In the genomic region with DNA sequence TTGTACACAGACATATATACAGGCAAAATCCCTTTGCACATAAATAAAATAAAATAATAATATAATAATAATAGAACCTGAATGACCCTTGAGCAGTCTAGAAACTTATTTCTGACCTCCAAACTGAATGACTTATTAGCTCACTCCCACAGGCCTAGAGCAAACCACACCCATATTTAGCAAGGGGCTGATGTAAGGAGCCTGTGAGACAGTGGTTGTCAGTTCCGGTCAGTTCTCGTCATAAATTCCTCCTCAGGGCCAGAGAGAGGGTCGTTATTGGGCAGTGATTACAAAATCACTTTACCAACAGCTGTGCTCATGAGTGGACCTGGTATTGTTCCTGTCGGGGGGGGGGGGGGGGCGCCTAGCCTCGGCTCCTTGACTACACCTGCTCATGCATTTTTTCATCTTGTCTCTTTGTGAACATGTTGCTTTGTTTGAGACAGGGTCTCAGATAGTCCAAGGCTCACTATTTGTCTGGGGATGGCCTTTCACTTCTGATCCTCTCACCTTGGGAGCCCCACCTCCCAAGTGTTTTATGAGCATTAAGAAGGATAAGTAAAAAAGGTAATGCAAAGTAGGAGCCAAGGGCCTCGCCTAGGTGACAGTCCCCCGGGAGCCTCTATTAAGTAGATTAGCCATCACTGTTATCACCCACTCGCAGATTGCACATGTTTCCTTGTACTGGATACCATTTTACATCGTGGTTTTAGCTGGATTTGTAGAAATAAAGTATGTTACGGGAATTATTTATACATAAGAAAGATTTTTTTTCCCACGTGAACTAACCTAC, we compare ENCODE assay signal across 1 mouse cellular context.
TF ChIP-seq lines count a peak whose summit lies in the region.

No protein-coding gene starts in this region.

TF ChIP-seq in CH12.LX, 34 proteins besides CTCF, POLR2A, EP300 and RAD21:
- TF ChIP-seq HCFC1 (IDR thresholded peaks at IDR 0.05; ENCODE audit: low read depth, low read length) (0 out of 2 replicates have a peak, but pooled peaks have one; percentile 20), MXI1 (IDR thresholded peaks at IDR 0.05; ENCODE audit: low read depth, low read length) (peak; percentile 24), ETS1 (conservative IDR thresholded peaks at IDR 0.05; ENCODE audit: low read depth, low read length) (peak; percentile 90), PAX5 (IDR thresholded peaks at IDR 0.05; ENCODE audit: low read length) (no peak), RCOR1 (conservative IDR thresholded peaks at IDR 0.05; ENCODE audit: low read depth, low read length) (no peak; the same call in 1 of the 2 replicates), GABPA (IDR thresholded peaks at IDR 0.05; ENCODE audit: insufficient replicate concordance, low read depth, low read length) (no peak), BHLHE40 (IDR thresholded peaks at IDR 0.05; ENCODE audit: low read depth, low read length) (peak; percentile 44; the same call in 1 of the 2 replicates), MAFK (IDR thresholded peaks at IDR 0.05; ENCODE audit: insufficient replicate concordance, low read length) (0 out of 2 replicates have a peak, but pooled peaks have one; percentile 15), ELF1 (IDR thresholded peaks at IDR 0.05; ENCODE audit: low read depth, low read length) (peak; percentile 53), ZC3H11A (IDR thresholded peaks at IDR 0.05; ENCODE audit: low read depth, low read length) (no peak), MEF2A (IDR thresholded peaks at IDR 0.05; ENCODE audit: borderline replicate concordance, low read depth, low read length) (peak; percentile 87), NELFE (IDR thresholded peaks at IDR 0.05; ENCODE audit: low read depth, low read length) (no peak), POLR2AphosphoS2 (IDR thresholded peaks at IDR 0.05; ENCODE audit: low read depth, low read length) (no peak), SIN3A (IDR thresholded peaks at IDR 0.05; ENCODE audit: low read length) (peak; percentile 37; the same call in 1 of the 2 replicates), ZNF384 (IDR thresholded peaks at IDR 0.05; ENCODE audit: low read depth, low read length) (0 out of 2 replicates have a peak, but pooled peaks have one; percentile 2), NRF1 (IDR thresholded peaks at IDR 0.05; ENCODE audit: low read depth, low read length) (no peak), ZMIZ1 (IDR thresholded peaks at IDR 0.05; ENCODE audit: low read depth, low read length) (no peak), KAT2A (IDR thresholded peaks at IDR 0.05; ENCODE audit: insufficient replicate concordance, low read length) (no peak), USF1 (IDR thresholded peaks at IDR 0.05; ENCODE audit: low read depth, low read length) (no peak), CHD1 (IDR thresholded peaks at IDR 0.05; ENCODE audit: low read depth, low read length) (peak; percentile 73; the same call in 1 of the 2 replicates), CHD2 (IDR thresholded peaks at IDR 0.05; ENCODE audit: low read length) (0 out of 2 replicates have a peak, but pooled peaks have one; percentile 21), TCF12 (IDR thresholded peaks at IDR 0.05; ENCODE audit: low read depth, low read length) (peak; percentile 65), E2F4 (IDR thresholded peaks at IDR 0.05; ENCODE audit: insufficient replicate concordance, low read depth, low read length) (no peak), SMC3 (IDR thresholded peaks at IDR 0.05; ENCODE audit: low read depth, low read length) (no peak), JUND (conservative IDR thresholded peaks at IDR 0.05; ENCODE audit: low read depth, low read length) (no peak), MAZ (IDR thresholded peaks at IDR 0.05; ENCODE audit: low read depth, low read length) (peak; percentile 83), USF2 (conservative IDR thresholded peaks at IDR 0.05; ENCODE audit: low read depth, low read length) (no peak), MAX (IDR thresholded peaks at IDR 0.05; ENCODE audit: low read length) (no peak), UBTF (IDR thresholded peaks at IDR 0.05; ENCODE audit: low read depth, low read length) (no peak), TBP (conservative IDR thresholded peaks at IDR 0.05; ENCODE audit: low read depth, low read length) (0 out of 2 replicates have a peak, but pooled peaks have one; percentile 37), IRF4 (IDR thresholded peaks at IDR 0.05; ENCODE audit: low read depth, low read length) (peak; percentile 63), MYC (IDR thresholded peaks at IDR 0.05; ENCODE audit: low read depth, low read length) (0 out of 2 replicates have a peak, but pooled peaks have one; percentile 15), ZKSCAN1 (IDR thresholded peaks at IDR 0.05; ENCODE audit: borderline replicate concordance, low read depth, low read length) (no peak), JUN (IDR thresholded peaks at IDR 0.05; ENCODE audit: insufficient read depth, low read depth, low read length) (no peak)
